Comparison of ENCODE assay signal across 17 mouse cellular contexts in the genomic region with DNA sequence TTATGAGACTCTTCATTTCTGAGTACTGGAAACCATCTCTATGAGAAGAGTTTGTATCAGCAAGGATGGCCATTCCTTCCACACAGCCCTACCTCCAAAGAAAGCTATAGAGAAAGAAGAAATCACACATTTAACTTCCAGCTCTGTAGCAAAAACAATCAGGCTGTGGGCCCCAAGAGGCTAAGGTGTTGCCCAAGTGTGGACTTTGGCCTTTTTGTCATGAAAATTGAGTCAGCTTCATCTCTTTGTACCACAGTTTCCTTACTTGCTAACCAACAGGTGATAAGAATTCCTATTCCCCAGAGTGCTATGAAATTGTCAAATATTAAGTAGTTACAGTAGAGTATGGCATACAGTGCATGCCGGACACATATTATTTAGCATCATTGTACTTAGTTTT.
"Had no signal": no experiment of that assay in that cellular context is flagged by ENCODE, and none has a peak within 500 bp of the region (broad histone marks: within the 10 kb centered on the region; RNA-seq: fewer than 3 reads in every experiment).

No protein-coding gene starts in this region.

- H3K4me3 ChIP-seq: midbrain, embryonic 10.5 days; midbrain, embryonic 12.5 days; myocyte; neural tube, embryonic 13.5 days; neural tube, embryonic 15.5 days had no signal

- H3K4me1 ChIP-seq: midbrain, embryonic 10.5 days; midbrain, embryonic 12.5 days; neural tube, embryonic 13.5 days; neural tube, embryonic 15.5 days had no signal

- H3K36me3 ChIP-seq: midbrain, embryonic 10.5 days; midbrain, embryonic 12.5 days; neural tube, embryonic 13.5 days; neural tube, embryonic 15.5 days had no signal

- H3K27me3 ChIP-seq: midbrain, embryonic 12.5 days; neural tube, embryonic 13.5 days; neural tube, embryonic 15.5 days had no signal

- H3K9me3 ChIP-seq: midbrain, embryonic 10.5 days; midbrain, embryonic 12.5 days; neural tube, embryonic 13.5 days; neural tube, embryonic 15.5 days had no signal

- H3K27ac ChIP-seq: midbrain, embryonic 10.5 days; midbrain, embryonic 12.5 days; neural tube, embryonic 13.5 days; neural tube, embryonic 15.5 days had no signal

- ATAC-seq: midbrain, embryonic 16.5 days had no signal

- H3K4me2 ChIP-seq: lung, embryonic 14.5 days; midbrain, embryonic 12.5 days; neural tube, embryonic 13.5 days; neural tube, embryonic 15.5 days had no signal

- H3K9ac ChIP-seq: lung, embryonic 14.5 days; midbrain, embryonic 12.5 days; neural tube, embryonic 13.5 days; neural tube, embryonic 15.5 days had no signal

- DNase-seq: lung, adult 18-20 months; lung, embryonic 14.5 days; lung, postnatal 10 days; lung, postnatal 4 days; midbrain, embryonic 14.5 days; retina, postnatal 1 day; right cerebral cortex, adult 18-20 months; right cerebral cortex, postnatal 25 days; thymus, adult 18-20 months; thymus, postnatal 25 days; thymus, postnatal 4 days had no signal
